Mouse (Mus musculus) left cerebral cortex, adult 2 months (tissue): ENCODE results near the gene Dirc2. TPM values are rescaled to one million over a fixed set of nuclear protein-coding genes. Genes with fewer than 3 reads are reported as not detected.

Source experiments
- DNase-seq, 2 experiments: peaks; one replicate each; pipeline ENCODE4 v3.0.0; 2021 to 2022; ENCODE audit warnings: low spot score in 2 of 2, mixed read lengths in 1 of 2; ENCODE audit errors: extremely low spot score in 1 of 2
- H3K27ac ChIP-seq: fragments of 200-600 bp; 2 replicates; pipeline ENCODE4 v1.8.1; 2022
- H3K4me3 ChIP-seq: fragments of 200-600 bp; 2 replicates; pipeline ENCODE4 v1.8.1; 2022
- CTCF ChIP-seq: fragments of 200-600 bp; IDR thresholded peaks from 2 replicates; pipeline ENCODE4 v1.8.1; 2022; ENCODE audit warnings: antibody characterized with exemption, mild to moderate bottlenecking, moderate library complexity
- intact Hi-C: fragments of 180-260 bp; cut with DNase I; formaldehyde crosslinking; loops from one replicate; pipeline ENCODE4 v1.15.1; 2025
- total RNA-seq, 2 experiments: library from RNA; stranded (reverse); gene quantifications; 2 replicates each; pipeline ENCODE4 v1.2.3; 2021

Dirc2 gene
- total RNA-seq, 2 experiments from 2014 or later, result 61.3 to 67.1 TPM

DNA sequence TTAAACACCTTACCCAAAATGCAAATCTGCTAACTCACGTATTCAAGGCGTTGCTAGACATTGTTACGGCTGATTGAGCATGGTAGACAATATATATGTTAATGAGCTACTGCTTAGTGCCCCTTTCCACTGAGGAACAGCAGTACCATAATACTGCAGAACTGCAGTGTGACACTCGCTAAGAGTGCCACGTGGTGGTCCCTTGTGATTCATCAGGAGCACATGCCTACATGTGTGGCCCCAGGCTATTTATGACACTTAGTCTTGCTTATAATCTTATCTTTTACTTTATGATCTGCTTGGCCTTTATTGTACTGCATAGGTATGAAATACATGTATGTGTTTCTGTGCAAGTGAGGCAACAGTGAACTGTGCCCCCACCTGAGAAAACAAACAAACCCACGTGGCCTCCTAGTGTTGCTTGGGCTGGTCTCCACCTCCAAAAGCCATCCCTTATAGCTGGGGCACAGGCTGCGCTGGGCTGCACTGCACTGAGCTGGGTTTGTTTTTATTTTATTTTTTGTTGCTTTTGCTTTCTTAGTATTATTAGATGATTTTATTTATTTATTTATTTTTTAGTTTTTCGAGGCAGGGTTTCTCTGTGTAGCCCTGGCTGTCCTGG lies 18.5 kb upstream of the Dirc2 start:
- no peak for TF ChIP-seq CTCF
- no peak for DNase-seq
- H3K4me3 ChIP-seq, result no peak overlapping the region
- H3K27ac ChIP-seq, result no peak overlapping the region
- intact Hi-C loops, result no loop called here

DNA sequence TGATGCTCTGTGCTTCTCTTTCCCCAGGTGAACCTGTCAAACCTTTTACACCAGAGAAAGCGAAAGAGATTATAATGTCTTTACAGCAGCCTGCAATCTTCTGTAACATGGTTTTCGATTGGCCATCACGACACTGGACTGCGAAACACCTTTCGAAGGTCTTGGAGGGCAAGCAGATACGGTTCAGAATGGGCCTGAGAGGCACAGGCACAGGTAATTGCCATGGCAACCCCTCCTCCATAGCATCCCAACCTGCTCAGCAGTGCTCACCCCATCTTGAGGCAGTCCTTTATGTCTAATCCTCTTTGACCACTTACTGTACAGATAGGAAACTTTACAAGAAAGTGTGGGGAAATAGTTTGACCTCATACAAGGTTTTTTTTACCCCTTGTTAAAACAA lies 18.0 kb upstream of the Dirc2 start:
- DNase-seq, result no peak
- TF ChIP-seq CTCF, result no peak
- no peak overlapping the region for H3K4me3 ChIP-seq
- intact Hi-C loops, result no loop called here
- H3K27ac ChIP-seq, result no peak overlapping the region

DNA sequence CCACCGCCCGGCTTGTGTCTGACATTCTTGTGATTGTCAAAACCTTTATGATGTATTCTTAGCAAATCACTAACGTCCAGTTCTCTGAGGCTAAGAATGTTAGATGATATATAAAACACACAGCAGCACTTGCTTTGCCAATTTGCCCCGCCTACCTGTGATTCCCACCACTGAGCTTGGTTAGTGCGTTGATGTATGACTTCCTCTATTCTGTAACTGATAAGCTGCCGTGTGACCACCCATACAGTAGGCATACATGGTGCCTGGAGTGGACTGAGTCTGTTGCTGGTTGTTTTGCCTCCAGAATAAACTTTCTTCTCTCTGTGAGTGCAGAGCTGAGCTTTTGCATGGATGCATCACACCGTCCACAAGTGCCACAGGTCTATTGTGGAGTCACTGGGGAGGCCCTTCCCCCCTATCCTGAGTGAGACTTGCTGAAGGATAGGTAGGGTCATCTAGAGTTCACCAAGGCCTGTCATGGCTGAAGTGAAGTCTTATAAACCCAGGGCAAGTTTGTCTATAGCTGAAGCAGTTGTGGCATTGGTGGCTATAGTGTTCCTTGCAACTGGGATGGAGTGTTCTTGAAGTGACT lies 15.1 kb upstream of the Dirc2 start:
- intact Hi-C loops, result no loop called here
- Histone ChIP-seq H3K27ac (no peak overlapping the region), H3K4me3 (no peak overlapping the region)
- TF ChIP-seq CTCF, result no peak
- no peak for DNase-seq

DNA sequence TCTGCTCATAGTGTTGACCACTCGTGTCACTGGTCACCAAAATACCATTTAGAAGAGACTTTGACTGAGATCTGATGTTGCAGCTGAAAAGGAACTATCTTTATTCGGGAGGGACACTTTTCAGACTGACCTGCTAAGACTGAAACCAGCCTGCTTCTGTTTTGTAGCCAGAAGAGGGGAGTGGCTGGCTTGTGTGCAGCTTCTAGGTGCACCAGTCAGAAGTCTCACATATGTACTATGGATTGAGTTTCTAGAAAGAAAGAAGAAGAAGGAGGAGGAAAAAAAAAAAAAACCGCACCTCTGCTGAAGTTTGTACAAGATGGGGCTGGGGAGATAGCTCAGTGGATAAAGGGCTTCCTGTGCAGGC lies 14.0 kb upstream of the Dirc2 start:
- Histone ChIP-seq H3K27ac (no peak overlapping the region), H3K4me3 (no peak overlapping the region)
- intact Hi-C loops, result no loop called here
- TF ChIP-seq CTCF, result no peak
- no peak for DNase-seq

DNA sequence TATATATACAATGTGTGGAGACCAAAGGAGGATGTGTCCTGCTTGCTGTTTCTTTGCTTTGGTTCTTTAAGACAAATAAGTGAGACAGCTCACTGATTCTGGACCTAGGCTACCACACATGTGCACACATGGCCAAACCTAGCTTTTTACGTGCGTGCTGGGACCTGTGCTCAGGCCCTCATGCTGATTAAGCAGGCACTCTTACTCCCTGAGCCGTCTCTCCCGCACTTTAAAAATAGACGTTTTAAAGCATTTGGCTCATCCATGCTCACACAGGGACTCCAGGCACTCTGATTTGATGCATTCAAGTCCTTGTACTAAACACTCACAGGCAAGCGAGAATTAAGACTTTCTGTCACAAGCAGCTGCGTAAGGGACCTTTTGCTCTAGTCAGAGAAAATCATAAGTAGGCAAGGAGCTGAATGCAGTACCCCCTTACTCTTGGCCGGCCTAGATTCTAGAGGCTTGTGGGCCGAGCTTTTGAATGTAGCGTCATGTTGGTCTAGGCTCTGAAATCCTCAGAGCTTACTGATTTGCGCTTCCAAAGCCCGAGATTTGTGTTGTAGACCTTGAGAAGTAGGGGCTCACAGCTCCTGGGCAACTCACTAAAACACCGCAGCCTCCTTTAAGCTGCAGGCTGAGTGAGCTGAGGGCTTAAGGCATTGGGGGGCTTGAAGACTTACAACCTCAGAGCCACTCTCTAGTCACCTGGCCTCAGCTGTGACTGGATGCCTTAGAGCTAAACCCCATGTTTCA lies 13.5 kb upstream of the Dirc2 start:
- no peak overlapping the region for H3K27ac ChIP-seq
- DNase-seq, result no peak
- H3K4me3 ChIP-seq, result no peak overlapping the region
- TF ChIP-seq CTCF, result no peak
- intact Hi-C loops, result no loop called here

DNA sequence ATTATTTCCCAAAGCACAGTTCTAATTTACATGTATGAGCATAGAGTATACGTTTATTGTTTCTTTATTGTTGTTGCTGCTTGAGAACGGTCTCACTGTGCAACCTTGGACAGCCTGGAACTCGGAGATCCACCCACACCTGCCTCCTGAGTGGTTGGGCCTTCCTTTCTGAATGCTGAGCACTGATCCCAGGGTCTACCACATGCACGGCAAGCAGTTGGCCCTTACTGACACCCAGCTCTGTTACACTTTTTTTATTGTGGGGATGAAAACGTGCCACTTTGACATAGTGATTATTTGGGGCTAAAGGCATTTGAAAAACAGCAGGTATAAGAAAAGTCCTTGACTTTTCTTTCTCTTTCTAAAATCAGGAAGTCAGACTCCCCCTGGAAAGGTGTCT lies 12.5 kb upstream of the Dirc2 start:
- H3K27ac ChIP-seq, result no peak overlapping the region
- intact Hi-C loops, result no loop called here
- no peak for TF ChIP-seq CTCF
- no peak overlapping the region for H3K4me3 ChIP-seq
- no peak for DNase-seq

DNA sequence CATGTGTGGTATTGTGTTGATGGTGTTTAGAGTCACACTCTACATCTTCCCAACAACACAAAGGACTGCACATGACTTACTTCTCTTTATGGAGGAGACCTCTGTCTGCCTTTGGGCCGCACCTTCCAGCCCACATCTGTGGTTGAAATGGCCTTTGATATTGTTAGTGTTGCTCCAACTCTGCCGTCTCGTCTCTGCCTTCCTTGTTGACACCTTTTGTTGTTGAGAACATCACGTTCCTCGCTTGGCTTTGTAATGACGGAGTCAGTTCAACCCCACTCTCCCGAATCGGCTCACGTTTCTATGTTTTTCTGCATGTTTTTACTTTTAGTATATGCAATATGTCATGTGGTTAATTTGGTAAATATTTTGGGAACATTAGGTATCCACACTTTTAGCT lies 11.9 kb upstream of the Dirc2 start:
- no peak for DNase-seq
- H3K4me3 ChIP-seq, result no peak overlapping the region
- no peak for TF ChIP-seq CTCF
- H3K27ac ChIP-seq, result no peak overlapping the region
- intact Hi-C loops, result no loop called here

DNA sequence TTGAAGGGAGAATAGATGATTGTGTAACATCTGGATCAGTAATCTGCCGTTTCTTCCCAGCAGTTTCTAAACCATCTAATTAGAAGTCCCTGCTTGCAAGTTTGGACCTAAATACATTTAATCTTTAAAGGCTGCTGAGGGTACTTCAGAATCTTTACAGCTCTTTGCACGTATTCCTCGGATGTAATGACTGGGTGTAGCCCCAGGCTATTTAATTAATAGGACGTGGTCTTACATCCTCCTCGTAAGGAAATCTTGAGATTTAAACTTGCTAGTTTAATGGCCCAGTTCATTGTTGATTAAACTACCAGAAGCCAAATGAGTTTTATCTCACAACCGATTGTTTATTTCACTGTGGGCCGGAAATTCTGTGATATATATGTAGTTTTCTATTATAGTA lies 10.5 kb upstream of the Dirc2 start:
- no peak overlapping the region for H3K27ac ChIP-seq
- no peak overlapping the region for H3K4me3 ChIP-seq
- DNase-seq, result no peak
- TF ChIP-seq CTCF, result no peak
- intact Hi-C loops, result no loop called here

DNA sequence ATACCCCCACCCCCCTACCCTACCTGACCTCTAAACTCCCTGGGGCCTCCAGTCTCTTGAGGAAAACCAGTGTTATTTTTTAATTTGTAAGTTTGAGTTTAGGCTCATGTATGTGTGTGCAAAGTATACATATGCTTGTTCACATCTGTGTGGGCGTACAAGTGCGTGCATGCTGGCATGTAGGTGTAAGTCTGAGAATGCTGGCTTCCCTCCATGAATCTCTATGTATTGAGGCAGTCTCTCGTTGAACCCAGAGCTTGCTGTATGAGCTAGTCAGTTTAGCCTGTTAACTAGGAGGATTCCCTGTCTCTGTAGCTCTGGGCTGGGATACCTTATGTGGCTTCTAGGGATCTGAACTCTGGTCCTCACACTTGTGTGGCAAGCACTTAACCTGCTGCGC lies 8.6 kb upstream of the Dirc2 start:
- Histone ChIP-seq H3K4me3 (no peak overlapping the region), H3K27ac (no peak overlapping the region)
- no peak for DNase-seq
- no peak for TF ChIP-seq CTCF
- intact Hi-C loops, result no loop called here

DNA sequence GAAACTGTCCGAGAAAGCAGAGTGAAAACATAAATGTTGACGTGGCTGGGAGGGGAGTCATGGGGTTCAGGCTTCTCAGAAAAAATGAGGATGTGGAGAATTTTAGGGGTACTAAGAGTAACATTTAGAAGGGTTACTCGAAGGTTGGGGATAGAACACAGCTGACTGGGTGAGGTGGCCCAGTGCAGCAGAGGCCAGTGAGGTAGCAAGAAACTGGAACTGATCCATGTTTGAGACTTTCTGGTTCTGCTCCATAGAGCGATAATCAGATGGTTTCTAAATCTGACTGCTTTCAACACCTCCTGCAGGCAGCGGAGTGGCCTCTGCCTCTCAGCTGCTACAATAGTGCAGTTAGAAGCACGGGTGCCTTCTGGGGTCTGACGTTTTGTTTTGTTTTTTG lies 7.6 kb upstream of the Dirc2 start:
- H3K4me3 ChIP-seq, result no peak overlapping the region
- H3K27ac ChIP-seq, result no peak overlapping the region
- intact Hi-C loops, result no loop called here
- DNase-seq, result no peak
- no peak for TF ChIP-seq CTCF

DNA sequence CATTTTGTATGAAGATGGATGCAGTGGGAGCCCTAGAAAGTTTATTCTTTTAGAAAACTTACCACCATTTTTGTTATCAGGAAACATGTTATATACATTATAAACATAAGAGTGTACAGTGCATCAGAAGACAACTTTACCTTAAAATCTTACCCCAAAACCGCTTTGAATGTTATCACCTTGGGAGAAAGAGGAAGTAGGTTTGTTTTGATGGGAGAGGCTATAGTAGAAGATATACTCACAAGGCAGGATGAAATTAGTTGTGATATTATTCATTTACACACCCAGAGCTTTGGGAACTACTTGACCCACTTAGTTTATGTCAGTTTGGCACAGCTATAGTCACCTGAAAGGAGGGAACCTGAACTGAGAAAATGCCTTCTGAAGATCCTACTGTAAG lies 6.7 kb upstream of the Dirc2 start:
- no peak overlapping the region for H3K4me3 ChIP-seq
- no peak for DNase-seq
- TF ChIP-seq CTCF, result no peak
- intact Hi-C loops, result no loop called here
- H3K27ac ChIP-seq, result no peak overlapping the region

DNA sequence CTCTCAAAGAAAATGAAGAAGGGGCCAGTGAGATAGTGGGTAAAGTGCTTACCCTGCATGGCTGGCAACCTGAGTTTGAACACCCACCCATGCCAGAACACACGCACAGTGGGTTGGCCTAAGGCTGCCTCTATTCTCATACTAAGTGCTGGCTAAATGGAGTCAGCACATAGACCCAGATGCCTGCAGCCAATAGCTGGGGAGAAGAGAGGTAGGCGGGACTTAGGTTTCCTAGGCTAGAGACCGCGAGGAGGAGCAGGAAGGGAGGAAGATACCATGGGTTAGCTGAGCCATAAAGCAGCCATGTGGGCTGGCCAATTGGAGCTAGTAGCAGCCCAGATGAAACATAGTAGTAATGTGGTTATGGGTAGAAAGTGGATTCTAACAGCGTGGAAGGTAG lies 3.4 kb upstream of the Dirc2 start:
- H3K4me3 ChIP-seq, result no peak overlapping the region
- H3K27ac ChIP-seq, result no peak overlapping the region
- TF ChIP-seq CTCF, result no peak
- intact Hi-C loops, result loop anchor here (5.0 kb wide), 1 partner anchor 40 kb away; no protein-coding TSS in a partner anchor
- DNase-seq, result no peak

DNA sequence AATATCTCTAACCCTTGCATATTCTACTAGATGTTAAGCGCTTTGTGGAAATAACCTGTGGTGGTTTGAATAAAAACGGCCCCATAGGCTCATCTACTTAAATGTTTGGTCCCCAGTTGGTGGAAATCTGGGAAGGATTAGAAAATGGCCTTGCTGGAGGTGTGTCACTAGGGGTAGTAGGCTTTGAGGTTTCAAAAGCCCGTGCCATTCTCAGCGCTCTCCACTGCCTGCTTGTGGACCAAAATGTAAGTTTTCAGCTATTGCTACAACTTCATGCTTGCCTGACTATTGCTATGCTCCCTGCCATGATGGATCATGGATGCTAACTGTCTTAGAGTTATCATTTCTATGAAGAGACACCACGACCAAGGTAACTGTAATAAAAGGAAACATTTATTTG lies 2.5 kb upstream of the Dirc2 start:
- DNase-seq, result no peak
- intact Hi-C loops, result loop anchor here (5.0 kb wide), 1 partner anchor 39 kb away; no protein-coding TSS in a partner anchor
- Histone ChIP-seq H3K4me3 (no peak overlapping the region), H3K27ac (no peak overlapping the region)
- TF ChIP-seq CTCF, result no peak
